Mouse (Mus musculus): ENCODE results near the gene Rpl28. TPM values are rescaled to one million over a fixed set of nuclear protein-coding genes. Genes with fewer than 3 reads are reported as not detected.
"Not testable (repeated sequence)": the region's sequence is repeated elsewhere in the genome, so short reads cannot be mapped to it uniquely, and the experiment has no call there.

Gene Rpl28
- polyA plus RNA-seq, 1 experiment from 2014 or later, result 292 TPM

DNA sequence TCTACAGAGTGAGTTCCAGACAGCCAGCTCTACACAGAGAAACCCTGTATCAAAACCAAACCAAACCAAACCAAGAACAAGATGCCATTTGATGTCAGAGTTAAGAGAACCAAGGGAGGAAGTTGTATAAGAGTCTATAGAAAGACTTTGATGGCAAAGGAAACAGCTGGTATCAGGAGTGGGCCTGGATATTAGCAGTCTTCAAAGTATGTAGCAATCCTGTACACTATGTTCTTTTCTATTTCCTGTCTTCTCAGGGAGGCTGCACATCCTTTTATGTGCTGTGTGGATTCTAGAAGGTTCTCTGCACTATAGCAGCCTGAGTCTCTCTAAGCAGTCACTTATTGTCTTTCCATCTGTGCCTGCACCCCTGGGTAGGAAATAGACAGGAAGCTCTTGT is 23.9 kb downstream of the Rpl28 start:
- Histone ChIP-seq H3K27ac (no peak overlapping the region), H3K4me2 (replicated peaks) (no peak overlapping the region), H3K27me3 (no peaks in the 10 kb centered on the region), H3K4me3 (no peak overlapping the region), H3K9ac (no peak overlapping the region), H3K9me3 (no peaks in the 10 kb centered on the region), H3K36me3 (no peaks in the 10 kb centered on the region), H3K4me1 (peaks cover 6% of the 10 kb centered on the region)
- no peak for ATAC-seq (ENCODE audit: low FRiP score, low read depth)

DNA sequence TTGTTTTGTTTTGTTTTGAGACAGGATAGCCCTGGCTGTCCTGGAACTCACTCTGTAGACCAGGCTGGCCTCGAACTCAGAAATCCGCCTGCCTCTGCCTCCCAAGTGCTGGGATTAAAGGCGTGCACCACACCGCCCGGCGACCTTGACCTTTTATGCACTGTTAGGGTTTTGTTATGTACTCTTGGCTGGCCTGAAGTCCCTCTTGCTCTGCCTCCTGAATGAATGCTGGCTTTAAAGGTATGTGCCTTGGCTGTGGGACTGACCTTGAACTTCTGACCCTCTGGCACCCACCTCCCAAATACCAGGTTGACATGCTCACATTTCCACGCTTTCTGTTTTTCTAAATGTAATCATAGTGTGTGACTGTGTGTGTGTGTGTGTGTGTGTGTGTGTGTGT is 28.3 kb downstream of the Rpl28 start:
- WGBS, result 86% methylated on average over 7 of the region's 7 CpGs
- not testable (repeated sequence) for H3K4me3 ChIP-seq; H3K36me3 ChIP-seq; H3K4me1 ChIP-seq; H3K27ac ChIP-seq; H3K27me3 ChIP-seq; ATAC-seq (ENCODE audit: low FRiP score, low read depth); H3K9me3 ChIP-seq; H3K4me2 ChIP-seq (replicated peaks); H3K9ac ChIP-seq

DNA sequence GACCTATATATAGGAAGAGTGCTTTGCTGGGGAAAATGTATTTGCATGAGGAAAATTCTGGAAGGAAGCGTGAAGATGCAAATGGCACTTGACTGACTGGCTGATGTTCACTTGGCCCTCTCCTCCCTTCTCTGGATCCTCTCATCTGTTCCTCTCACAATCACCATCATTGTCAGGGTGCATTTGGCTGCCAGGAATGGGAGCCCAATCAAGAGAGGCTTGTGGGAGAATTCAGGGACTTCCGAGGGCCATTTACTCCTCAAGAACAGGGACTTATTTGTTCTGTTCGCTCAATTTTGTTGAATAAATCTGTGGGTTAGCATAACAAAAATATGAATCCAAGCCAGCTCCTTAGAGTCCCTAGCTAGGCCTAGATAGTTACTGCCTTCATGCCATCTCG is 29.0 kb downstream of the Rpl28 start:
- 83% methylated on average over 4 of the region's 4 CpGs for WGBS
- Histone ChIP-seq H3K27ac (no peak overlapping the region), H3K36me3 (no peaks in the 10 kb centered on the region), H3K27me3 (peaks cover 9% of the 10 kb centered on the region; the same call in 1 of the 2 replicates), H3K9me3 (no peaks in the 10 kb centered on the region), H3K4me2 (replicated peaks) (no peak overlapping the region), H3K4me3 (no peak overlapping the region), H3K4me1 (no peaks in the 10 kb centered on the region), H3K9ac (no peak overlapping the region)
- no peak for ATAC-seq (ENCODE audit: low FRiP score, low read depth)

DNA sequence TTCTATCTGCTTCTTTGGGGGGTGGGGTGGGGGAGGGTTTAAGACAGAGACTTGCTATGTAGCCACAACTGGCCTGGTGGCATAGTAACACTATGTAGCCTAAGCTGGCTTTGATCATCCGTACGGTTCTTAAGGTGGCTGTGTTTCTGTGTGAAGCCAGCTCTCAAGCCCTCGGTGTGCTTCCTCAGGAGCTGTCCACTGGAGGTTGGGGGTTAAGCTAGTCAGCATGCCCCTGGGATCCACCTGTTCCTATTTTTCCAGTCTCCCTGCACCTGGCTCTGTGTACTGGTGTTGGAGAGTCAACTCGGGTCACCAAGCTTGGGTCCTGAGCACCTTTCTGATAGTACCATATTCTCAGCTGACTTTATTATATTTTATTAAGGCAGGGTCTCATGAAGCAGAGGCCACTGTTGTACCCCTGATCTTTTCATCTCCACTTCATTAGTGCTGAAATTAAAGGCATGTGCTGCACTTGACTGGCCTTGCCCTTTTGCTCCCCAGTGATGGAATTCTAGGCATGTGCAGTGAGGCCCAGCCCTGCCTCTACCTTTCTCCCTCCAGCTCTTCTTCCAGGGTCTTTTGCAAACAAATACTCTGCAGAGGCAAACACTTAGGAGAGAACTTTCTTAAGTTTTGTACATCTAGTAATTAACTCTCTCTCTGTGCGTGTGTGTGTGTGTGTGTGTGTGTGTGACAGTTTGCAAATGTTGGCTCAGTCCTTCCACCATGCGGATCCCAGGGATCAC is 29.7 kb downstream of the Rpl28 start:
- H3K9me3 ChIP-seq, result no peaks in the 10 kb centered on the region
- no peaks in the 10 kb centered on the region for H3K4me1 ChIP-seq
- no peaks in the 10 kb centered on the region for H3K36me3 ChIP-seq
- H3K4me2 ChIP-seq (replicated peaks), result no peak overlapping the region
- ATAC-seq (ENCODE audit: low FRiP score, low read depth), result no peak
- 64% methylated on average over 6 of the region's 6 CpGs for WGBS
- H3K9ac ChIP-seq, result no peak overlapping the region
- peaks cover 9% of the 10 kb centered on the region; the same call in 1 of the 2 replicates for H3K27me3 ChIP-seq
- H3K4me3 ChIP-seq, result no peak overlapping the region
- no peak overlapping the region for H3K27ac ChIP-seq

DNA sequence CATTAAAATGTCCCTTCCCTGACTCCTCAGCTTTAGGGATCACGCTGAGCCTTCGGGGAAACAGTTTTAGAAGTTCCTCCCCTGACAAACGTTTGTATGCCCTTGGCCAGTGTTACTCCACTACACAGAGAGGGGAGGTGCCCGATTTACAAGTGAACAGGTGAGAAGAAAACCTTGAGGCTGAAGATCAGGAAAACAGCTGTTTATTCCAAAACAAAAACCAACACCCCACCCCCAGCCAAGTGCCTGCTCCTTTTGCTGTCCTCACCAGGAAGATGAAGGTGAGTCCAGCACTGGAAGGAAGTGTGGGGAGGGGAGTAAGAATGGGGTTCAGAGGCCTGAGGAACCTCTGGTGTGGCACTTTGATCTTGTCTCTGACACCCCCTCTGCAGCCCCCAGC is 32.7 kb downstream of the Rpl28 start:
- no peak overlapping the region for H3K4me2 ChIP-seq (replicated peaks)
- H3K4me3 ChIP-seq, result no peak overlapping the region
- no peaks in the 10 kb centered on the region for H3K36me3 ChIP-seq
- no peak overlapping the region for H3K9ac ChIP-seq
- no peaks in the 10 kb centered on the region for H3K9me3 ChIP-seq
- H3K27ac ChIP-seq, result no peak overlapping the region
- ATAC-seq (ENCODE audit: low FRiP score, low read depth), result no peak
- no peaks in the 10 kb centered on the region for H3K4me1 ChIP-seq
- peaks cover 23% of the 10 kb centered on the region for H3K27me3 ChIP-seq
- 42% methylated on average over 4 of the region's 4 CpGs for WGBS

DNA sequence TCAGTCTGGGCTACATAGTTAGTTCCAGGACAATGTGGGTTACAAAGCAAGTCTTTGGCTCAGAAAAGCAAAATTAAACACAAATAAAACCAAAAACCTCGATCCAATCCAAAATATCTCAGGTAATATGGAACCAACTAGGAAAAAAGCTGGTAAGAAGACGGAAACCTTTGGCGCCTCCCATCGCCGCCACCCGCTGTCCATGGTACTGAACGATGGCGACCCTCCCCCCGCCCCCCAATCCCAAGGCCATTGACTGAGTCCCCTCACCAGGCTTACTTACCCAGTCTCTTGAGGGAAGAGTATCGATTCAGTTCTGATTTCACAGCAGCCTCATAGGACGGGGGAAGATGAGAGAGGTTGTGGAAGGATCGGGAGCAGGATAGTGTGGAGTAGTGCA is 37.8 kb downstream of the Rpl28 start:
- Histone ChIP-seq H3K4me3 (no peak overlapping the region), H3K9ac (no peak overlapping the region), H3K27me3 (peaks cover 70% of the 10 kb centered on the region), H3K9me3 (no peaks in the 10 kb centered on the region), H3K36me3 (no peaks in the 10 kb centered on the region), H3K4me2 (replicated peaks) (no peak overlapping the region), H3K4me1 (no peaks in the 10 kb centered on the region), H3K27ac (no peak overlapping the region)
- WGBS, result 4% methylated on average over 12 of the region's 12 CpGs
- ATAC-seq (ENCODE audit: low FRiP score, low read depth), result no peak

DNA sequence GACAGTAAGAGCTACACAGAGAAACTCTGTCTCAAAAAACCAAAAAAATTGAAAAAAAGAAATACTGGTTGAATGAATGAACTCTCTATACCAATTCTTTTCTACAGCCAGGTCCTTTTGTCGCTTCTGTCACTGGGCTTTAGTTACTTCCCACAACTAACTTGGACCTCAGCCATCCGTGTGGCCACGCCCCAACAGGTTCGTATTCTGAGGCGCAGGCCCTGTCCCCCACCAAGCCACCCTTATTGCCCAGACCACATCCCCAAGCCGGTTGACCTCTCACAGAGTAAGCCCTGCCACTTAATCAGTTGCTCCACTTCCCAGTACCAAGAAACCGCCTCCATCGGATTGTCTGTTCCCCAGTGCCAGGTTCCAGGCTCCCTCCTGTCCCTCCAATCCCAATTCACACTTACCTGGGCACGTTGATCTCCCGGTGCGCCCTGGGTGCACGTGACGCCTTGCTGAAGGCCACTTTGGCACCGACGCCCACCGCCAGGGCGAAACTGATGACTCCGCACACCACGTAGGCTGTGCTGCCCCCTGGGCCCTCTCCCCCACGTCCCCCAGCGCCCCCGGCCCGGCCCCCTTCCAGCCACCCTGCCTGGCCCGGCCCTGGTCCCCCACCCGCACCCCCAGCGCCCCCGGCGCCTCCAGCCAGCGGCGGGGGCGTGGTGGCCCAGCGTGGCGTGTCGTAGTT is 43.1 kb downstream of the Rpl28 start:
- H3K36me3 ChIP-seq, result no peaks in the 10 kb centered on the region
- peaks cover 9% of the 10 kb centered on the region for H3K4me1 ChIP-seq
- H3K27ac ChIP-seq, result no peak overlapping the region
- no peaks in the 10 kb centered on the region for H3K9me3 ChIP-seq
- 5% methylated on average over 33 of the region's 34 CpGs for WGBS
- peak overlapping the region; percentile 48 for H3K4me3 ChIP-seq
- H3K27me3 ChIP-seq, result peaks cover 96% of the 10 kb centered on the region
- peak overlapping the region; percentile 78 for H3K4me2 ChIP-seq (replicated peaks)
- peak overlapping the region; percentile 55; the same call in 1 of the 2 replicates for H3K9ac ChIP-seq
- ATAC-seq (ENCODE audit: low FRiP score, low read depth), result no peak

DNA sequence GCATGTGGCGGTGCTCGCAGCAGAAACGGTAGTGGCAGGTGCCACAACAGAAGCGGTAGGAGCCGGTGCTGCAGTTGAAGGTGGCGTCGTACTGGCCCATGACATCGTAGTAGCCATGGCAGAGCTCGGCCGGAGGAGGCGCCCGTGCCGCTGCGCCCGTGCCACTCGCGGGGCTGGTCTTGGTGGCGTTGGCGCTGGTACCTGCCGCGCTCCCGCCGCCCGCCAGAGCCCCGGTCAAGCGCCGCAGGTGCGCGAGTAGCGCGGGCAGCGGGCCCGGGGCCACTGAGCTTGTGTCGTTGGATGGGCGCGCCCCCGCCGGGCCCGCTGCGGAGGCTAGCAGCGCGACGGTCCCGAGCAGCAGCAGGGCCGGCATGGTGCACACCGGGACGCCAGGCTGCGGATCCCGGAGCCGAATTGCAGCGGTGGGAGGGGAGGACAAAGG is 43.7 kb downstream of the Rpl28 start:
- Histone ChIP-seq H3K27ac (no peak overlapping the region), H3K9me3 (no peaks in the 10 kb centered on the region), H3K4me1 (peaks cover 9% of the 10 kb centered on the region), H3K4me2 (replicated peaks) (peak overlapping the region; percentile 78), H3K36me3 (no peaks in the 10 kb centered on the region), H3K4me3 (peak overlapping the region; percentile 48), H3K9ac (peak overlapping the region; percentile 55), H3K27me3 (peaks cover 96% of the 10 kb centered on the region)
- WGBS, result under 1% methylated on average over 51 of the region's 51 CpGs
- ATAC-seq (ENCODE audit: low FRiP score, low read depth), result peak; percentile 61

DNA sequence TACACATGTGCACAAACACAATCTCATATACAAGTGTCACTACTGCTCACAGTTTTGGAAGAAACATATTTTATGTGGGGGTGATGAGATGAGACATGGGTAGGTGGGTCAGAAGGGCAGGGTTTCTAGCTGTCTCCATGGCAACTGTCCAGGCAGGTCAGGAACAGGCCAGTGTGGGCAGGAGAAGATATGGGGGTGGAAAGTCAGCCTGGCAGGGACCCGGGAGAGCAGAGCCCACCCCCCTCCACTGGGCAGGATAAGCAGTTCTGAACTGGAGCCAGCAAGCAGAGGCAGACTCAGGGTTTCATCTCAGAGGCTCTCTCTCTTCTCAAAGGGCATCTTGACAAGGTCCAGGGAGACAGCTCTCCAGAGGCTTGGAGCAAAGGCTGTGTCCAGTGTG is 45.0 kb downstream of the Rpl28 start:
- peaks cover 96% of the 10 kb centered on the region for H3K27me3 ChIP-seq
- no peak overlapping the region for H3K27ac ChIP-seq
- no peak overlapping the region for H3K4me2 ChIP-seq (replicated peaks)
- no peak overlapping the region for H3K4me3 ChIP-seq
- no peaks in the 10 kb centered on the region for H3K36me3 ChIP-seq
- H3K4me1 ChIP-seq, result peaks cover 14% of the 10 kb centered on the region
- 13% methylated on average over 1 of the region's 1 CpGs for WGBS
- no peak for ATAC-seq (ENCODE audit: low FRiP score, low read depth)
- H3K9me3 ChIP-seq, result no peaks in the 10 kb centered on the region
- H3K9ac ChIP-seq, result no peak overlapping the region

DNA sequence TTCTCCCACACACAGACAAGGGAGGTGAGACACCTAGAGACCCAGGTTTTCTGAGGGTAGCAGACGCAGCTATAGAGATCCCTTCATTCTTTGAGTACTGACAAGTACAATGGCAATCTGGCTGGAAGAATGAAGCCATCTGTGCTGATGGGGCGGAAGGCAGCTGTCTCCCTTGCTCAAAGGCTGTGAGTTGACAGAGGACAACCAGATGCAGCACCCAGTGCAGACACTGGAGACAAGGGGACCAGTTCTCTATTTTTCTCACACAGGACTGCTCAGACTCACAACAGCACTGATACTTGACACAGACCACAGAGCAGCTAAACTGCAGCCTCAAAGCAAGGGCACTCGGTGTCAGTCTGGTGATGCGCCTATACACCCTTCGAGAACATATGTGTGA is 49.4 kb downstream of the Rpl28 start:
- Histone ChIP-seq H3K9ac (no peak overlapping the region), H3K4me1 (peaks cover 25% of the 10 kb centered on the region), H3K27ac (no peak overlapping the region), H3K4me3 (no peak overlapping the region), H3K4me2 (replicated peaks) (peak overlapping the region; percentile 90; the same call in 1 of the 2 replicates), H3K36me3 (no peaks in the 10 kb centered on the region), H3K27me3 (peaks cover 99% of the 10 kb centered on the region), H3K9me3 (no peaks in the 10 kb centered on the region)
- no peak for ATAC-seq (ENCODE audit: low FRiP score, low read depth)
- WGBS, result 51% methylated on average over 5 of the region's 5 CpGs

DNA sequence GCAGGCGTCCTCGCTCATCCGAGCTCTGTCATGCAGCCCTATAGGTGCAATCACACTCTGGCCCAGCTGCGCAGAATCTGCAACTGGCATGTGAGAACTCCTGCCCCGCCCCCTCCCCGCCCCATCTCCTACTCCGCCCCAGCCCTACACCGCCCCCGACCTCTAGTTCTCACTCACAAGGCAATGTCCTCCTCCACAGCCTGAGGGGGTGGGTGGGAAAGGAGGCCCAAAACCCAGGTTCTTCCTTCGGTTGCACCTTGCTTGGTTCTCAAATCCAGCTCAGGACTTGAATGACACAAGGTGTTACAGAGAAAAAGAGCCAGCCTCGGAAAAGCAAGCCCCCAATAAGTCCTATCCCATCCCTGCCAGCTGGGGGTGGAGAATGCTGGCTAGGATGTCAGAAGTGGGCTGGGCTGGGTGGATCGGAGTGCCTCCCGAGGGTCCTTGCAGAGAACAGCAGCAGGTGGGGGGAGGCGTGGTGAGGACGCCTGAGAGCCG is 50.0 kb downstream of the Rpl28 start:
- Histone ChIP-seq H3K4me1 (peaks cover 25% of the 10 kb centered on the region), H3K9me3 (no peaks in the 10 kb centered on the region), H3K4me2 (replicated peaks) (peak overlapping the region; percentile 90), H3K4me3 (peak overlapping the region; percentile 46), H3K9ac (peak overlapping the region; percentile 35; the same call in 1 of the 2 replicates), H3K27me3 (peaks cover 99% of the 10 kb centered on the region), H3K27ac (no peak overlapping the region), H3K36me3 (no peaks in the 10 kb centered on the region)
- ATAC-seq (ENCODE audit: low FRiP score, low read depth), result peak; percentile 68
- under 1% methylated on average over 13 of the region's 16 CpGs for WGBS

DNA sequence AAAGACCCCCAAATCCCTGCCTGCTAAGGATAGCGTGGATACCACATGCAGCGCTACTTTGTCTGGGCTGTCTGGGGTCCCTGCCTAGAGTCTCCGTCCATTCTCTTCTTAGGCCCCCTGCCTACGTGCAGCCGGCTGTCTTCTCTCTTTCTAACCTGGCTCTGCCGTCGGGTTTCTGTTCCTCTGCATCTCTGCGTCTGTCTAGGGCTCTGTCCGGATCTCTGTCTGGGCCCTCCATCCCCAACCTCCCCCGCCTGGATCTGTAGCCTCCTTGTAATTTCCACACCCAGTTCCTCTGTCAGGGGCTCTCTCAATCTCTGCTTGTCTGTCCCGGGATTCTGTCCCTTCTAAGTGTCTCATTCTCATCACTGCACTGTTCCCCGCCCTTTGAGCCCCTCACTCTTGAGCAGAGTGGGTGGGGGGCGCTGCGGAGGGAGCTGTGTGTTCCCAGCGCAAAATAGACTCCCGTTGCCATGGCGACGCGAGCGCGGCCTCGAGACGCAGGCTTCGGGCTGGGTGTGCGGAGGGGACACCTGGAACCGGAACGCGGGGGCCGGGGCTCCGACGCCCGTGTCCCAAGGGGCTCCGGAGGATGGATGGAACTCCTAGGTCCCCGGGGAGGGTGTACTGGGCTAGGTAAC is 51.0 kb downstream of the Rpl28 start:
- Histone ChIP-seq H3K27me3 (peaks cover 97% of the 10 kb centered on the region), H3K4me2 (replicated peaks) (peak overlapping the region; percentile 90), H3K4me3 (peak overlapping the region; percentile 46), H3K9ac (0 out of 2 replicates have a peak overlapping the region, but pooled peaks have one; percentile 54), H3K27ac (no peak overlapping the region), H3K9me3 (no peaks in the 10 kb centered on the region), H3K36me3 (no peaks in the 10 kb centered on the region), H3K4me1 (peaks cover 25% of the 10 kb centered on the region)
- WGBS, result 1% methylated on average over 34 of the region's 34 CpGs
- ATAC-seq (ENCODE audit: low FRiP score, low read depth), result no peak
